Mouse (Mus musculus) bone marrow, adult 2 months (tissue): Measurements from ENCODE around the gene Mogs. TPM values are rescaled to one million over a fixed set of nuclear protein-coding genes. Genes with fewer than 3 reads are reported as not detected.
A peak's percentile ranks its signal among the peaks of the same experiment; 100 is the strongest.

Source experiments
- H3K27ac ChIP-seq: fragments of 200-500 bp; 2 replicates; pipeline ENCODE4 v1.5.1; 2012; ENCODE audit warnings: low read depth, mild to moderate bottlenecking, control low read depth, inconsistent platforms, low read length; ENCODE audit not compliant: control insufficient read depth, poor library complexity, insufficient read depth
- H3K4me1 ChIP-seq: fragments of 200-500 bp; 2 replicates; pipeline ENCODE4 v1.6.1; 2011; ENCODE audit warnings: low read length; ENCODE audit not compliant: control insufficient read depth, insufficient read depth
- H3K4me3 ChIP-seq: fragments of 200-500 bp; replicated peaks from 2 replicates; pipeline ENCODE3; 2011; ENCODE audit warnings: mild to moderate bottlenecking, low read depth, low read length, control low read depth; ENCODE audit not compliant: control insufficient read depth
- CTCF ChIP-seq: fragments of 200-500 bp; IDR thresholded peaks from 2 replicates; pipeline ENCODE4 v1.5.1; 2011; ENCODE audit warnings: low read length, control low read depth; ENCODE audit not compliant: control insufficient read depth, insufficient read depth
- POLR2A ChIP-seq: fragments of 200-500 bp; IDR thresholded peaks from 2 replicates; pipeline ENCODE4 v1.6.1; 2011; ENCODE audit warnings: low read depth, mild to moderate bottlenecking, control low read depth, low read length, borderline replicate concordance; ENCODE audit not compliant: control insufficient read depth
- WGBS: fragments of 180-500 bp; shearing (Covaris S2); methylation state at CpG from one replicate; pipeline ENCODE4 v1.1.7; 2018; 5-methylcytosine and 5-hydroxymethylcytosine counted together
- polyA plus RNA-seq: library from polyadenylated mRNA; stranded (reverse); fragments of >200 nt; gene quantifications from 2 replicates; pipeline ENCODE4 v1.2.4, GENCODE M21; 2011; ENCODE audit warnings: low replicate concordance; ENCODE audit not compliant: missing spikeins, insufficient read depth, insufficient read length

Mogs gene
- polyA plus RNA-seq, 1 experiment, result 29.6 TPM

- TF ChIP-seq CTCF, result no peak
- no peak for TF ChIP-seq POLR2A
- Histone ChIP-seq H3K4me3 (peak within 1 kb of the TSS; percentile 41), H3K4me1 (no peaks in the 10 kb centered on the region), H3K27ac (no peak within 1 kb of the TSS)
- 2% methylated on average over 37 of the region's 42 CpGs for WGBS
Measured at GRCm38 (mm10) chr6:83086121-83087035, 28.9 kb upstream of the Mogs start, which contains the start of gene Lbx2. Gene Lbx2 (plus strand): TSS chr6:83086367.

- TF ChIP-seq POLR2A (no peak), CTCF (no peak)
- WGBS, result 20% methylated on average over 47 of the region's 47 CpGs
- peak overlapping the region; percentile 41 for H3K4me3 ChIP-seq
- H3K27ac ChIP-seq, result no peak overlapping the region; the same call in 1 of the 2 replicates
- H3K4me1 ChIP-seq, result no peaks in the 10 kb centered on the region
Measured at GRCm38 (mm10) chr6:83087205-83087925, 27.9 kb upstream of the Mogs start.

DNA sequence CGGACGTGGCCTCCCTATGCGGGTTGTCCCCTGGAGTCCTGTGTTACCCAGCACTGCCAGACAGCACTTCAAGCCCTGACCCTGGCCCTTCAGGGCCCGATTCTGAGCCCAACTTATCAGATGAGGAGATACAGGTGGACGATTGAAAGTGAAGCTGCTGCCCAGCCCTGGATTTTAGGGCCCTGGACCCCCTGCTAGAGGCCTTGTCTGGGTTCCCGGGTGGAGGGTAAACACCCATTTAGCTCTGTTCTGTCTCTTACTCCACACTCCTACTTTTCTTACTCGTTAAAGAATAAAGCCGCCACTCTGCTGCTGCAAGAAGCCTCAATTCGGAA lies 27.4 kb upstream of the Mogs start:
- no peaks in the 10 kb centered on the region; the same call in 1 of the 2 replicates for H3K4me1 ChIP-seq
- TF ChIP-seq CTCF (no peak), POLR2A (no peak)
- no peak overlapping the region for H3K4me3 ChIP-seq
- 52% methylated on average over 9 of the region's 9 CpGs for WGBS
- no peak overlapping the region; the same call in 1 of the 2 replicates for H3K27ac ChIP-seq

DNA sequence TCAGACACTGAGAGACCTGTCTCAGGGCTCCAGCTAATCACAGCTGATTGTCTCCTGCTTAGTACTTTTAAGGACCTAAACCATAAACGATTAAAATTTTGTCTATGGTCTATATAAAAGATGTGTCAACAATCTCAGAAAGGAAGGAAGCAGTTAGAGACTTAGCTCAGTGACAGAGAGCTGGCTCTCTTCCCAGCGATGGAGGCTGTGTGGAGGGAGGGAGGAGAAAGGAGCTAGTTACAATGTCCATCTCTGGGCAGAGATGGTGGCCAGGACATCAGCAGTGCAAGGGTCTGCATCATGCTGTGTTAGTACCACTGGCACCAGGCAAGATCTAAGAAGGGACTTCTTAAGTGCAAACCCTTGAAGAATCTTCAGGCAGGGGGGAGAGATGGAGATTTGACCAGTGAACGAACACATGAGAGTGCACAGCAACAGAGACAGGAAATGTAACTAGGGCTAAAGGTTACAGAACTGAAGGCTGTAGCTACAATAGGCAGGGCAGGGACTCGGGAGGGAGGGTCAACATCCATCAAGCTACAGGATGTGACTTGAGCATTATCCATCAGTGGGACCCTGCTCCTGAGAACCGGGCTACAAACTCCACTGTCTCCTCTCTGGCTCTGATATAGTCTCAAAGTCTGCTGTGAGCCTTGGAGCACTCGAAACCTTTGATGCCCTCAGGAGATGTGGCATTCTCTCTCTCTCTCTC lies 22.7 kb upstream of the Mogs start:
- Histone ChIP-seq H3K27ac (no peak overlapping the region), H3K4me1 (peaks cover 1% of the 10 kb centered on the region; the same call in 1 of the 2 replicates), H3K4me3 (no peak overlapping the region)
- TF ChIP-seq POLR2A (no peak), CTCF (no peak)
- WGBS, result 10% methylated on average over 6 of the region's 6 CpGs

DNA sequence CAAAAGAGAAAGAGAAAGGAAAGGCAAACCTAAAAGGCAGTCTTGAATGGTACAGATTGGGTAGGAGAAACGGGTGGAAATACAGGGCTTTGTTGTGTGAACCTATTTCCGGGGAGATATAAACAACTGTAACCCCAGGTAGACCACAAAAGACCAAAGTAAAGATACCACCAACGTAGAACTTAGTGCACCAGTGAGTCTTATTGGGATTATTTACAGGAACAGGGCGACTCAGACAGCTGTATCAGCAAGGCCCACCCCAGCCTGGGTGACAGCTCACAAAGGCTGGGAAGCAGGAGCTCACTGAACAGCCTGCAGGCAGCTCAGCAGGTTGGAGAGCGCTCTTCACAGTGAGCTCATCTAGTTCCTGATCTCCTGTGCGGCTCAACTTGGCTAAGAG lies 19.3 kb upstream of the Mogs start:
- Histone ChIP-seq H3K27ac (no peak overlapping the region), H3K4me3 (no peak overlapping the region), H3K4me1 (peaks cover 1% of the 10 kb centered on the region; the same call in 1 of the 2 replicates)
- TF ChIP-seq POLR2A (no peak), CTCF (no peak)
- 51% methylated on average over 6 of the region's 6 CpGs for WGBS

- 80% methylated on average over 2 of the region's 2 CpGs for WGBS
- no peak for TF ChIP-seq CTCF
- H3K4me1 ChIP-seq, result peaks cover 1% of the 10 kb centered on the region; the same call in 1 of the 2 replicates
- H3K27ac ChIP-seq, result no peak overlapping the region
- no peak overlapping the region for H3K4me3 ChIP-seq
Measured at GRCm38 (mm10) chr6:83098411-83098810, 16.9 kb upstream of the Mogs start.

DNA sequence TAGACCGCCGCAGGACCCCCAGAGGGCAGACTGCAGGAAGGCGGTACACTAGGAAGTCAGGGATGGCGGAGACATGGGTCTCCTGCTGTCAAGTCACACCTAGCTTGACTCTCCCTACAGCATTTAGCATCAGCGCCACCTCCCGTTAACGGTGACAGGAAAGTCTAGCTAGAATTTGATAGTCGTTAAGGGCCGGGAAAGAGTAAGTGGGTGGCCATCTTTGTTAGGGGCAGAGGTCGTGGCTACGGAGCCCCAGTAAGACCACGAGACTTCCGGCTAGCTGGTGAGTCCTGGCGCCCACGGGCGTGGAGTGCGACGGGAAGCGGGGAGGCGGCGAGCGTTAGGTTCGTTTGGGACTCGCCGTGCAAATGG lies 14.0 kb upstream of the Mogs start, which contains the start of the genes Ccdc142 and Gm42688:
Gene Ccdc142 (plus strand): TSS at position 286 of the 372 bp plus-strand sequence.
Gene Gm42688 (plus strand): TSS at position 302 of the 372 bp plus-strand sequence.
- under 1% methylated on average over 25 of the region's 25 CpGs for WGBS

More for the DNA sequence above, 14.0 kb upstream of the Mogs start, which contains the start of the genes Ccdc142 and Gm42688:
- TF ChIP-seq POLR2A (peak; percentile 52; the same call in 1 of the 2 replicates), CTCF (peak; percentile 72)
- Histone ChIP-seq H3K27ac (peak within 1 kb of the TSS; percentile 79), H3K4me3 (peak within 1 kb of the TSS; percentile 87), H3K4me1 (no peaks in the 10 kb centered on the region; the same call in 1 of the 2 replicates)
